Mouse (Mus musculus) E14TG2a.4 (cell line): ENCODE data around the gene Sap30bp.

Source experiments
- CTCF ChIP-seq: conservative IDR thresholded peaks from 2 replicates; pipeline ENCODE4 v1.5.1; 2014; ENCODE audit warnings: low read length
- NANOG ChIP-seq: IDR thresholded peaks from 2 replicates; pipeline ENCODE4 v1.6.1; 2014; ENCODE audit warnings: borderline replicate concordance, low read length, mixed read lengths
- POU5F1 ChIP-seq: IDR thresholded peaks from 2 replicates; pipeline ENCODE4 v1.6.1; 2014; ENCODE audit warnings: low read length, borderline replicate concordance

GRCm38 (mm10) chr11:115931235-115931634 is 1.8 kb upstream of the Sap30bp start:
- TF ChIP-seq CTCF, result no peak
- no peak for TF ChIP-seq NANOG
- no peak for TF ChIP-seq POU5F1
